Comparison of ENCODE assay signal across 17 mouse cellular contexts in the genomic region with DNA sequence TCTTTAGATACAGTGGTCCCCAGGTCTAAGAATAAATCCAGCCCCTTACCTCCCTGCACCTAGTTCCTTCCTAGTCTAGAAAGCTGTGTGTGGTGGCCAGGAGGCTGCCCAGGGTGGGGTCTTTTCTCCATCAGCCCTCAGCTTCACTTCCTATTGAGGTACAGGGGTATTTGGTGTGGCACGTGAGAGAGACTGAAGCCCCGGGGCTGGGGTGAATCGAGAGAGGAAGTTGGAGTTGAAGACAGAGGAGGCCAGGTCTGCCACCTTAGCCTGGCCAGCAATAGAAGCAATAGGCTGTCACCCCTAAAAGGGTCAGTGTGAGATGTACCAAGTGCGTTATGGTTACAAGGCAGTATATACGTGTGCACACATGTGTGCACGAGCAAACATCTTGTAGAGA. TPM values are rescaled to one million over a fixed set of nuclear protein-coding genes. Genes with fewer than 3 reads are reported as not detected.
DNase-seq lines count a peak whose midpoint lies in the region; ATAC-seq and TF ChIP-seq lines count a peak whose summit lies in the region.
"Had no signal": no experiment of that assay in that cellular context is flagged by ENCODE, and none has a peak within 500 bp of the region (broad histone marks: within the 10 kb centered on the region; RNA-seq: fewer than 3 reads in every experiment).

No protein-coding gene starts in this region.

- H3K4me1 ChIP-seq in spleen, adult 2 months (ENCODE audit: control insufficient read depth, insufficient read depth, insufficient read length) = peaks cover 74% of the 10 kb centered on the region
- H3K4me1 ChIP-seq in limb, embryonic 11.5 days (ENCODE audit: control insufficient read depth, insufficient read depth, low read length) = peaks cover 34% of the 10 kb centered on the region
- H3K4me1 ChIP-seq: lung, embryonic 15.5 days had no signal

- H3K4me3 ChIP-seq in gastrocnemius, adult 2 months = no peak overlapping the region
- no peak overlapping the region for H3K4me3 ChIP-seq in spleen, adult 2 months (ENCODE audit: extremely low read depth, insufficient read depth, insufficient read length)
- H3K4me3 ChIP-seq in limb, embryonic 11.5 days (ENCODE audit: low read depth, low read length) = no peak overlapping the region
- H3K4me3 ChIP-seq: erythroblast, embryonic 14.5 days; liver, embryonic 13.5 days; lung, embryonic 15.5 days; midbrain, embryonic 15.5 days had no signal

- no peak for TF ChIP-seq CTCF in gastrocnemius, adult 2 months (IDR thresholded peaks at IDR 0.05)
- no peak for TF ChIP-seq CTCF in spleen, adult 2 months (IDR thresholded peaks at IDR 0.05; ENCODE audit: extremely low read depth, insufficient read depth, insufficient read length, insufficient replicate concordance)

- 34% methylated on average over 6 of the region's 6 CpGs for WGBS in spleen, adult 2 months
- 59% methylated on average over 6 of the region's 6 CpGs for WGBS in limb, embryonic 11.5 days

- no peaks in the 10 kb centered on the region for H3K27me3 ChIP-seq in spleen, adult 2 months (ENCODE audit: control insufficient read depth, insufficient read depth, low read length)
- no peaks in the 10 kb centered on the region for H3K27me3 ChIP-seq in limb, embryonic 11.5 days (ENCODE audit: control insufficient read depth, insufficient read depth, low read length)
- no peaks in the 10 kb centered on the region for H3K27me3 ChIP-seq in splenic B cell, adult 2 months (ENCODE audit: control insufficient read depth, insufficient read depth, low read length, poor library complexity, severe bottlenecking)
- H3K27me3 ChIP-seq: liver, embryonic 13.5 days; lung, embryonic 15.5 days; midbrain, embryonic 15.5 days had no signal

- H3K9ac ChIP-seq in limb, embryonic 11.5 days (ENCODE audit: low read length) = no peak overlapping the region
- H3K9ac ChIP-seq: liver, embryonic 13.5 days; lung, embryonic 15.5 days; midbrain, embryonic 15.5 days had no signal

- no peak for TF ChIP-seq POLR2A in spleen, adult 2 months (IDR thresholded peaks at IDR 0.05; ENCODE audit: low read depth, low read length)

- no peaks in the 10 kb centered on the region for H3K36me3 ChIP-seq in spleen, adult 2 months (ENCODE audit: control insufficient read depth, insufficient read depth, low read length)
- no peaks in the 10 kb centered on the region for H3K36me3 ChIP-seq in limb, embryonic 11.5 days (ENCODE audit: control insufficient read depth, insufficient read depth, low read length)
- H3K36me3 ChIP-seq in splenic B cell, adult 2 months (ENCODE audit: control insufficient read depth, insufficient read depth, low read length, poor library complexity, severe bottlenecking) = no peaks in the 10 kb centered on the region
- H3K36me3 ChIP-seq: liver, embryonic 13.5 days; lung, embryonic 15.5 days; midbrain, embryonic 15.5 days had no signal

- intact Hi-C loops in gastrocnemius, adult 2 months (cut with DNase I) = no loop called here

- H3K9me3 ChIP-seq in limb, embryonic 11.5 days (ENCODE audit: control insufficient read depth, low read length) = no peaks in the 10 kb centered on the region
- H3K9me3 ChIP-seq: liver, embryonic 13.5 days; lung, embryonic 15.5 days; midbrain, embryonic 15.5 days had no signal

- H3K4me2 ChIP-seq in limb, embryonic 11.5 days (ENCODE audit: low read depth, severe bottlenecking) = no peak overlapping the region
- H3K4me2 ChIP-seq: liver, embryonic 13.5 days; lung, embryonic 15.5 days; midbrain, embryonic 15.5 days had no signal

- ATAC-seq in limb, embryonic 11.5 days (ENCODE audit: insufficient number of reproducible peaks, low FRiP score, low TSS enrichment, low read depth) = no peak; the same call in 1 of the 2 replicates
- ATAC-seq: midbrain, embryonic 15.5 days had no signal

- DNase-seq in gastrocnemius, adult 2 months = no peak
- no peak for DNase-seq in gastrocnemius, postnatal 4 days (ENCODE audit: low spot score in 2 of 2)
- DNase-seq in spleen, adult 2 months (ENCODE audit: low read depth in 1 of 2, low spot score in 2 of 2) = no peak
- DNase-seq in spleen, postnatal 14 days (ENCODE audit: low spot score in 2 of 2) = no peak
- no peak for DNase-seq in limb, embryonic 11.5 days (ENCODE audit: low spot score)
- DNase-seq in splenic B cell, adult 2 months (ENCODE audit: low read depth, low spot score) = peak; percentile 47
- DNase-seq in ovary, adult 18-20 months (ENCODE audit: low spot score) = no peak
- DNase-seq in embryo, embryonic 9.5 days (ENCODE audit: extremely low spot score) = no peak
- DNase-seq: liver, embryonic 13.5 days; spleen, adult 18-20 months had no signal

- H3K27ac ChIP-seq in gastrocnemius, adult 2 months = peak overlapping the region; percentile 17; the same call in 1 of the 2 replicates
- H3K27ac ChIP-seq in spleen, adult 2 months (ENCODE audit: insufficient read depth, low read length) = peak overlapping the region; percentile 41
- peak overlapping the region; percentile 66 for H3K27ac ChIP-seq in limb, embryonic 11.5 days (replicated peaks; ENCODE audit: low read depth, low read length)
- H3K27ac ChIP-seq: lung, embryonic 15.5 days; midbrain, embryonic 15.5 days; stomach, postnatal 0 days had no signal

RNA-seq across cellular contexts. Expression of a gene that starts 7.0 kb away (rescaled TPM):
- total RNA-seq in gastrocnemius, adult 2 months (2021) = 1 to 10 TPM; 2.5 to 5.3 TPM
- total RNA-seq in gastrocnemius, postnatal 4 days (2021) = 10 to 100 TPM; 24.4 to 26.4 TPM
- 903 and 1,004 TPM in 2 replicates for polyA plus RNA-seq in spleen, adult 2 months (2012; rRNA removed)
- 18.7 and 18.8 TPM in 2 replicates for polyA plus RNA-seq in limb, embryonic 11.5 days (2014; fragmentation: Nextera tagmentation; extraction: Ambion mirVana)

RNA-seq across cellular contexts. Expression of a gene that starts 38.3 kb away (rescaled TPM):
- total RNA-seq in gastrocnemius, adult 2 months (2021) = not detected
- total RNA-seq in gastrocnemius, postnatal 4 days (2021) = not detected
- 0.23 and 0.29 TPM in 2 replicates for polyA plus RNA-seq in spleen, adult 2 months (2012; rRNA removed)
- 1.6 and 2.0 TPM in 2 replicates for polyA plus RNA-seq in limb, embryonic 11.5 days (2014; fragmentation: Nextera tagmentation; extraction: Ambion mirVana)
- total RNA-seq: adrenal gland, postnatal 4 days; gastrocnemius, adult 8-10 months had no signal
- polyA plus RNA-seq: erythroblast, embryonic 14.5 days; hindbrain, embryonic 11.5 days had no signal

Comparison
In these comparisons a context has a peak if more than half of its experiments do, and no peak if none do; other contexts are left out.
1. RNA of a gene that starts 7.0 kb away (total RNA-seq): 24.4 to 26.4 TPM in gastrocnemius, postnatal 4 days; 2.5 to 5.3 TPM in gastrocnemius, adult 2 months; every median in the first group is over 4 times any median in the second.
2. Peak in every context shown above with its lines, with median percentiles within 50 percentile points of each other: H3K27ac ChIP-seq.